Mouse (Mus musculus): ENCODE results near the gene Sf3a3.

Sf3a3 gene

GRCm38 (mm10) chr4:124714545-124715481 is at the start of gene Sf3a3:
TSS of gene Sf3a3 (plus strand) at chr4:124714776.
- peak; percentile 95 to 96 for DNase-seq

DNA sequence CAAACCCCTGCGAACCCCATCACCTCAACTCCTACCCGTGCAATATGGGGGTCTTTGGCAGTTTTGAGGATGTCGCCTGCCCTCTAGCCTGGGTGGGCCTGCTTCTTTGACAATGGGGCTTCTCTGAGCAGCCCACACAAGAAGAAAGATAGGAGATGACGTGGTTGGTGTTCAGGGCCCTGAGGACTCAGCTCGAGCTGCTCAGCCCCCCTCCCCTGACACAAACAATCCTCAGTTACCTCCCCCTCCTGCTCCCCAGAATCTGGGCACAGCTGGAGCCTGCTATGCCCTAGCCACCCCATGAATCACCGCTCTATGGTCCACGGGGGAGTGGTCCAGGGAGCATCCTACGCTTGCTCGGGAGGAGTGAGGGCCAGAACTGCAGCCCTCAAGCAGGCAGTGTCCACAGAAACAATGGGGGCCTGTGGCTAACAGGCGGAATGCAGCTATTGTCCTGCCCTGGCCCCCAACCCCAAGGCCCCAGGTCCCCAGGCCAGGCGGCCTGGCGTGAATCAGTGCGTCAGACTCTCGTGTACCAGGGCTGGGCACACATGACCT is 47.0 kb upstream of the Sf3a3 start:
- no peak for DNase-seq

- no peak for DNase-seq
Observed at GRCm38 (mm10) chr4:124668078-124668477, 46.5 kb upstream of the Sf3a3 start.

- no peak for DNase-seq
Observed at GRCm38 (mm10) chr4:124670232-124670631, 44.3 kb upstream of the Sf3a3 start.

DNA sequence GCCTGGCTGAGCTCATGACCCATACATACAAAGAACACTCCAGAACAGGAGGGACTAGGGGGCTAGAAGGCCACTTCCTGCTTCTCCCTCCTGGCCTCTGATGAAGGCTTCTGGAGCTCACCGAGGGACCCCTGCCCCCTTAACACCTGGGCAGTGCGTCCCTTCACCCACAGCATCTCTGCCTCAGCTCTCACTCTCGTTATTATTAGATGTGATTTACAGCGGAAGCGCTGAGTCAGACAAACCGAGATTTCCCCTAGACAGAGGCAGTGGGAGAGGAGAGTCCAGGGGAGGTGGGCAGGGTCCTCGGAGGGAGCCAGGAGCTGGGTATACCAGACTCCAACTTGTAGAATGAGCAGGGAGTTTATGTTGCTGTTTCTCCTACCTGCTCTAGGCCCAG is 43.0 kb upstream of the Sf3a3 start:
- DNase-seq, result no peak

- no peak for DNase-seq
Observed at GRCm38 (mm10) chr4:124672347-124673320, 41.9 kb upstream of the Sf3a3 start.

- no peak for DNase-seq
Observed at GRCm38 (mm10) chr4:124674334-124675032, 40.1 kb upstream of the Sf3a3 start.

- peak in 1 of 2 experiments; percentile 29 for DNase-seq
Observed at GRCm38 (mm10) chr4:124675037-124675436, 39.5 kb upstream of the Sf3a3 start.

- DNase-seq, result no peak
Observed at GRCm38 (mm10) chr4:124675958-124676357, 38.6 kb upstream of the Sf3a3 start.

GRCm38 (mm10) chr4:124682270-124682669 is 32.3 kb upstream of the Sf3a3 start:
- no peak for DNase-seq

- DNase-seq, result no peak
Observed at GRCm38 (mm10) chr4:124683474-124683873, 31.1 kb upstream of the Sf3a3 start.

GRCm38 (mm10) chr4:124685004-124685403 is 29.6 kb upstream of the Sf3a3 start:
- DNase-seq, result no peak

- no peak for DNase-seq
Observed at GRCm38 (mm10) chr4:124685453-124685852, 29.1 kb upstream of the Sf3a3 start.

DNA sequence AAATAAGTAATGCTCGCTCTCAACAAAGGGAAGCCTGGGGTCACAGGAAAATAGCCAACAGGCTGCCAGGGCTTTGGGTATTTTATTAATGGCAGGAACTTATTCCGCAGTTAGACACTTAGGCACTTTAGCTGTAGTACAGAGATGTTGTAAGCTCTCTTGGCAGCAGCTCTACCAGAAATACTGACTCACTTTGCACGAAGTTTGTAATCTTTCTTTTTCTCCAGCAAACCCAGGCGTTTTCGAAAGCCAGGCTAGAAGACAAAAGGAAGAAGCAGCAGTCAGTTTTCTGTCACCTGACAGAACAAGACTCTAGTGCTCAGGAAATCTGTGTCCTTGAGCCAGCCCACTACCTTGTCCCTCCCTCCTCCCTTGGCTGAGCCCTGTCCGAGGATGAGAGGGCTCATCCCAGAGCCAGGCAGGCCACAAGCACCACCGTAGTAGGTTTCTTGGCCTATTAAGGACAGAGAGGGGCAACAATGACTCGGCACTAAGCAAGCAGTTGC is 28.6 kb upstream of the Sf3a3 start:
- DNase-seq, result no peak

DNA sequence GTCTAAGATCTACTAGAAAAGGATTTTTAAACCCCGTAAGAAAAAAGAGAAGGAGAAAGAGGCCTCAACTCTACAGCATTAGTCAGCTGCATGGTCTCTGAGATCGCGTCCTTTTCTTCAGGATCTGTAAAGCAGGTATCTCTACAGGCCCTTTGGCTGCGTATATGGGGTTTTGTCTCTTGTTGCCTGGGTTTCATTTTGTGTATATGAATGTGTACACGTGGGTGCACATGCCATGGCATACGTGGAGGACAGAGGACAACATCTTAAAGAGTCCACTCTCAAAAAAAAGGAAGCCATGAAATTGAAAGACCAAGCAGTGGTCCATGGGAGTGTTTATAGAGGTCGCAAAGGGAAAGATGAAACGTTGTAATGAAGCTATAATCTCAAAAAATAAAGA is 23.1 kb upstream of the Sf3a3 start:
- DNase-seq, result no peak

DNA sequence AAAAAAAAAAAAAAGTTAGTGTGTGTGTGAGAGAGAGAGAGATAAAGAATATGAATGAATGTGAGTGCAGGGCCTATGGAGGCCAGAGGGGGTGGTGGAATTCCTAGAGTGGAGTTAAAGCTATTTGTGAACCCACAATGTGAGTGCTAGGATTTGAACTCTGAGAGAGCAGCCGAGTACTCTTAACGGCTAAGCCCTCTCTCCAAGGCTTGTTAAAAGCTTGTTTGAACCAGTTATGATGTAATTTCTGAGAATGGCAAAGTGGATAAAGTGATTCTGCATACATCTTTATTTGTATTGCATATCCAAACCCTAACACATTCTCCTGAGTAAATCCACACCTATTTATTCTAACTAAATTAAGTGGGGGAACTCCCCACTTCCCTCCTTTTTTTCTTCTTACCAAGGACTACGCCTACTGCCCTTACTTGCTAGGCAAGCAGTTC is 22.1 kb upstream of the Sf3a3 start:
- peak; percentile 50 to 59 for DNase-seq

DNA sequence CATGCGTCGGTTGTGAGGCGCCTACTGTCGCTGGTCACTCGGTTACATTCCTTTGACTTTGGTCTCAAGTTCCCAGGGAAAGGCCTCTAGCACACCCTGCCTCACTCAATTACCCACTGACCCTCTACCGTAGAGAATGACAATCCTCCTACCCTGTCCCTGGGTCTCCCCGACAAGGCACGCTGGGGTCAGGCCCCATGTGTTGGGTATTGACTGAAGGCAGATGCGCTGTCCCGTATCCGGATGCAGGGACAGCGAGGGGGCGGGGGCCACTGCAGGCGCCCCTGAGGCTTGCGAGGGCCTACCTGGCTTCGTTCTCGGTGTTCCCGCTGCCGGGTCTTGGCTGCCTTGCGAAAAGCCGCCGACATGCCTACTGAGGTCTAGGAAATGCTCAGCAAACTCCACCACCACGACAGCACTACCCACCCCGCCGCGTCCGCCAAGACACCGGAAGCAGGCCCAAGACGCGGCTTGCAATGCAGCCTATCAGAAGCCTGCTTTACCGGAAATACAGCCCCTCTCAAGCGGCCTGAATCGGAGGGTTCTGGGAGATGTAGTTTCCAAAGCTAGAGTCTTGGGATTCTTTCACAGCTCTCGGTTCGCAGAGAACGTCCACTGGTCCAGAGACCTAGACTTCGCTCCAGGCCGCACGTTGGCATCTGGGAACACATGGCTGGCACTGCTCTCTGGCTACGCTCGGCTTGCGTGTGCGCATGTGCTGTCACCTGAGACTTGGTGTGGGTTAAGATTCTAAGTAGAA is 21.3 kb upstream of the Sf3a3 start, which contains the start of gene Utp11:
TSS of gene Utp11 (minus strand) at position 466 of the 760 bp plus-strand sequence.
- DNase-seq, result peak; percentile 90 to 92

DNA sequence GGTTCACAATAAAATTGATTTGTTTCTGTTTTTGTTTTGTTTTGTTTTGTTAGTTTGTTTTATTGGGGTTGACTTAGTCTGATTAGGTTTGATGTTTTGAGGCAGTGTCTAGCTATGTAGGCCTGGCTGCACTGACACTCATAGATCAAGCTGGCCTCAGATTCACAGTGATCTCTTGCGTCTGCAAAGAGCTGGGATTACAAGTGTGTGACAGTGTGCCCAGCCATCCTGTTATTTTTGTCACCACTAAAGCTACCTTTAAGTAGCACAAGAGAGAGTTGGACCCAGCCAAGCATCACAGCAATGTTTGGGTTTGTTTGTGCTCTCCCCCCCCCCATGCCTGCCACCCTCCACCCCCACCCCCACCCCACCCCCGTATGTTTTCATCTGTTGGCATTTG is 20.0 kb upstream of the Sf3a3 start:
- no peak for DNase-seq

- DNase-seq, result no peak
Observed at GRCm38 (mm10) chr4:124695786-124696516, 18.6 kb upstream of the Sf3a3 start.

DNA sequence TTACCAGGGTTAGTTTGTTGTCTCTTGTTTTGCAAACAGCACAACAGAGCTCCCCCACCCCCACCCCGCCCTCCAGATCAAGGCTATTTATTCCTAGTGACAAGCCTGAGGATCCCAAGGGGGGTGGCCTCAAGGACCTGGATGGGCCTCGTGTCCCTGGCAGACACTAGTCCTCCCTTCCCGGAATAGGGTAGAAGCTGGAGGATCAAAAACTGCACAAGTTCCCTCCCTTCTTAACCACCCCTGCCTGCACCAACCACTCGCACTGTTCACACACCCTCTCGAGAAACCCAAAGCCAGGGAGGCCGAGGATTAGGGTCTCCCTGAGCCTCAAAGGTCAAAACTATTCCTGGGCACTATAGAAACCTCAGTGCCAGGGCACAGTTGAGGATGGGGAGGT is 14.8 kb upstream of the Sf3a3 start:
- no peak for DNase-seq
